ENCODE assay signal across 8 mouse cellular contexts in the genomic region with DNA sequence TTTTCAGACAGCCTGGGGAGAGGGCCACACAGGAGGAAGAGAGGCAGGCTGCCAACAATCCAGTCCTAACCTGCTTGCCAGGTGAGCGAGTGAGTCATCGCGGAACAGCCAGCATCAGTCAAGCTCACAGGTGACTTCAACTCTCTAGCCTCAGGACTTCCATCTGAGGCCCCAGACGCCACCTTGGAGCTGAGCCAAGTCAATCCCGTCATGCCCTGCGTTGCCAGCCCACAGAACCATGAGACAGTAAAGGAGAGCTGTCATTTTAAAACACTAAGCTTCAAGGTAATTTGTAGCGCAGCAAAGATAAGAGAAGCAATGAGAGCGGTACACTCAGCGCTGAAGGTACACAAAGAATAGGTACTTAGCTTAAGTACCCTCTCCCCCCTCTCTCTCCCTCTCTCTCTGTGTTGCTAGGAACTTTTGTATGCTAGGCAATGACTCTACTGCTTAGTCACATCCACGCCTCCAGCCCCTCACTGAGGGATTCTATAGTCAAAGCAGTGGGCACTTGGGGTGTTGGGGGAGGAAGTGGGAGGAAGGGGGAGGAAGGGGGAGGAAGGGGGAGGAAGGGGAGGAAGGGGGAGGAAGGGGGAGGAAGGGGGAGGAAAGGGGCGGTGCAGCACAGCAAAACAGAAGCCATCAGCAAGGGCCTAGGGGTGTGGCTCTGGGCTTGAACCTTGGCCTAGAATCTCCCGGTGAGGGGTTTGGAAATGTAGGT. TPM values are rescaled to one million over a fixed set of nuclear protein-coding genes. Genes with fewer than 3 reads are reported as not detected.
DNase-seq lines count a peak whose midpoint lies in the region; ATAC-seq and TF ChIP-seq lines count a peak whose summit lies in the region.

No protein-coding gene starts in this region.

- no peak for TF ChIP-seq EP300 in liver, embryonic 14.5 days (IDR thresholded peaks at IDR 0.05; ENCODE audit: low read depth)

- peak; percentile 15 for DNase-seq in gastrocnemius, postnatal 14 days
- DNase-seq in gastrocnemius, postnatal 25 days = no peak
- peak; percentile 59 to 64 for DNase-seq in cerebellum, adult 18-20 months
- DNase-seq in heart, postnatal 10 days = peak; percentile 42 to 60
- no peak for DNase-seq in liver, embryonic 14.5 days (ENCODE audit: low read depth in 3 of 3, low spot score in 3 of 3)
- DNase-seq in thymus, postnatal 4 days = peak; percentile 85

- no peaks in the 10 kb centered on the region for H3K36me3 ChIP-seq in liver, embryonic 14.5 days (replicated peaks; ENCODE audit: control insufficient read depth, insufficient read depth, low read depth)

- peak; percentile 79 for ATAC-seq in CD4-positive, CD25-positive, alpha-beta regulatory T cell, adult 4 months
- ATAC-seq in liver, embryonic 14.5 days (ENCODE audit: insufficient read depth) = peak; percentile 66
- peak; percentile 74 for ATAC-seq in neutrophil, adult 5-6 weeks (ENCODE audit: extremely low read depth, insufficient number of reproducible peaks, low FRiP score, poor library complexity, severe bottlenecking)

- intact Hi-C loops in gastrocnemius, postnatal 14 days (cut with DNase I; ENCODE audit: low total_unique reads) = no loop called here
- intact Hi-C loops in heart, postnatal 10 days (cut with DNase I) = no loop called here

- no peak for TF ChIP-seq CTCF in liver, embryonic 14.5 days (IDR thresholded peaks at IDR 0.05; ENCODE audit: low read depth)

- no peak overlapping the region; the same call in 1 of the 2 replicates for H3K27ac ChIP-seq in liver, embryonic 14.5 days

- peaks cover 4 to 6% of the 10 kb centered on the region in 2 experiments; a peak in 3 of 4 replicates for H3K4me1 ChIP-seq in liver, embryonic 14.5 days (replicated peaks; ENCODE audit: control insufficient read depth in 2 of 2, insufficient read depth in 2 of 2, low read length in 1 of 2)

- peak overlapping the region; percentile 16; the same call in 1 of the 2 replicates for H3K9ac ChIP-seq in liver, embryonic 14.5 days (replicated peaks)

- no peaks in the 10 kb centered on the region for H3K9me3 ChIP-seq in liver, embryonic 14.5 days (ENCODE audit: control insufficient read depth, low read length)

- no peaks in the 10 kb centered on the region for H3K27me3 ChIP-seq in liver, embryonic 14.5 days (ENCODE audit: control insufficient read depth, insufficient read depth, low read length)

- 0 out of 2 replicates have a peak overlapping the region, but pooled peaks have one; percentile 11 for H3K4me2 ChIP-seq in liver, embryonic 14.5 days (ENCODE audit: low read depth)

- WGBS in liver, embryonic 14.5 days (ENCODE audit: insufficient replicate concordance) = 47% methylated on average over 12 of the region's 12 CpGs

- H3K4me3 ChIP-seq in liver, embryonic 14.5 days (ENCODE audit: insufficient read depth in 1 of 2, low read depth in 2 of 2, low read length in 2 of 2) = no peak overlapping the region

RNA-seq across cellular contexts. Expression of a gene that starts 22.5 kb away (rescaled TPM):
- total RNA-seq in gastrocnemius, postnatal 14 days (2021) = 1 to 10 TPM; 4.9 to 5.8 TPM
- total RNA-seq in gastrocnemius, postnatal 25 days (2021) = 1 to 10 TPM; 3.3 to 4.7 TPM
- polyA plus RNA-seq in CD4-positive, CD25-positive, alpha-beta regulatory T cell, adult 4 months (2017; shearing (Covaris generic)) = 10 to 100 TPM; 14.3 to 15.7 TPM
- 10 to 100 TPM; 11.8 to 14.0 TPM for total RNA-seq in heart, postnatal 10 days (2021)
- polyA plus RNA-seq in liver, embryonic 14.5 days (2012; rRNA removed) = 22.4 and 24.6 TPM in 2 replicates
- polyA plus RNA-seq in liver, embryonic 14.5 days (2014; fragmentation: Nextera tagmentation; extraction: Ambion mirVana) = 20.5 and 24.7 TPM in 2 replicates
- 4.9 and 5.5 TPM in 2 replicates for total RNA-seq in neutrophil, adult 5-6 weeks (2017)

RNA-seq across cellular contexts. Expression of a gene that starts 34.3 kb away (rescaled TPM):
- under 1 TPM; 0.39 to 0.42 TPM for total RNA-seq in gastrocnemius, postnatal 14 days (2021)
- under 1 TPM; 0.10 to 0.35 TPM for total RNA-seq in gastrocnemius, postnatal 25 days (2021)
- polyA plus RNA-seq in CD4-positive, CD25-positive, alpha-beta regulatory T cell, adult 4 months (2017; shearing (Covaris generic)) = under 1 TPM in 1 of 2 experiments, not detected in 1; 0.11 TPM
- total RNA-seq in heart, postnatal 10 days (2021) = 1 to 10 TPM; 1.6 to 1.7 TPM
- polyA plus RNA-seq in liver, embryonic 14.5 days (2012; rRNA removed) = 0.96 and 1.2 TPM in 2 replicates
- 0.03 and 0.05 TPM in 2 replicates for polyA plus RNA-seq in liver, embryonic 14.5 days (2014; fragmentation: Nextera tagmentation; extraction: Ambion mirVana)
- 0.12 TPM in 2 replicates for total RNA-seq in neutrophil, adult 5-6 weeks (2017)

RNA-seq across cellular contexts. Expression of a gene that starts 38.5 kb away (rescaled TPM):
- total RNA-seq in gastrocnemius, postnatal 14 days (2021) = 100 to 1,000 TPM; 118 to 156 TPM
- total RNA-seq in gastrocnemius, postnatal 25 days (2021) = 10 to 100 TPM; 57.8 to 59.1 TPM
- 10 to 100 TPM; 49.6 to 62.4 TPM for polyA plus RNA-seq in CD4-positive, CD25-positive, alpha-beta regulatory T cell, adult 4 months (2017; shearing (Covaris generic))
- 100 to 1,000 TPM; 279 to 287 TPM for total RNA-seq in heart, postnatal 10 days (2021)
- polyA plus RNA-seq in liver, embryonic 14.5 days (2012; rRNA removed) = 23.0 and 26.8 TPM in 2 replicates
- polyA plus RNA-seq in liver, embryonic 14.5 days (2014; fragmentation: Nextera tagmentation; extraction: Ambion mirVana) = 49.7 and 62.2 TPM in 2 replicates
- 170 TPM in 2 replicates for total RNA-seq in neutrophil, adult 5-6 weeks (2017)

Comparison
In these comparisons a context has a peak if more than half of its experiments do, and no peak if none do; other contexts are left out.
1. DNase-seq: peak in gastrocnemius, postnatal 14 days (single experiment), cerebellum, adult 18-20 months (2 of 2), heart, postnatal 10 days (2 of 2) and thymus, postnatal 4 days (single experiment); none in gastrocnemius, postnatal 25 days (single experiment) and liver, embryonic 14.5 days (0 of 3).
2. Peak in every context shown above with its lines, with median percentiles within 50 percentile points of each other: ATAC-seq.